ENCODE assay signal across 8 mouse cellular contexts in genomic region chr9:111551461-111552190, GRCm38 (mm10).
DNase-seq lines count a peak whose midpoint lies in the region; ATAC-seq and TF ChIP-seq lines count a peak whose summit lies in the region.

No protein-coding gene starts in this region.

- 62% methylated on average over 15 of the region's 15 CpGs for WGBS in midbrain, postnatal 0 days
- WGBS in midbrain, embryonic 15.5 days = 62% methylated on average over 15 of the region's 15 CpGs

- no peaks in the 10 kb centered on the region for H3K9me3 ChIP-seq in midbrain, postnatal 0 days (ENCODE audit: low read length)
- no peaks in the 10 kb centered on the region for H3K9me3 ChIP-seq in midbrain, embryonic 15.5 days

- no peak overlapping the region for H3K4me2 ChIP-seq in midbrain, postnatal 0 days (ENCODE audit: low read depth, low read length, poor library complexity, severe bottlenecking)
- no peak overlapping the region for H3K4me2 ChIP-seq in midbrain, embryonic 15.5 days

- H3K4me3 ChIP-seq in gastrocnemius, adult 2 months = no peak overlapping the region
- no peak overlapping the region for H3K4me3 ChIP-seq in midbrain, postnatal 0 days (ENCODE audit: low read depth, low read length)
- H3K4me3 ChIP-seq in midbrain, embryonic 15.5 days = no peak overlapping the region

- H3K27ac ChIP-seq in gastrocnemius, adult 2 months = no peak overlapping the region
- H3K27ac ChIP-seq in midbrain, postnatal 0 days (ENCODE audit: low read depth, low read length) = no peak overlapping the region
- no peak overlapping the region for H3K27ac ChIP-seq in midbrain, embryonic 15.5 days

- intact Hi-C loops in gastrocnemius, adult 2 months (cut with DNase I) = loop anchor here (2.0 kb wide), 1 partner anchor 367 kb away; no protein-coding TSS in a partner anchor
- intact Hi-C loops in gastrocnemius, postnatal 14 days (cut with DNase I; ENCODE audit: low total_unique reads) = no loop called here

- no peaks in the 10 kb centered on the region for H3K36me3 ChIP-seq in midbrain, postnatal 0 days (ENCODE audit: insufficient read depth, low read length)
- no peaks in the 10 kb centered on the region for H3K36me3 ChIP-seq in midbrain, embryonic 15.5 days (replicated peaks)

- no peaks in the 10 kb centered on the region for H3K4me1 ChIP-seq in midbrain, postnatal 0 days (ENCODE audit: insufficient read depth, low read length)
- no peaks in the 10 kb centered on the region for H3K4me1 ChIP-seq in midbrain, embryonic 15.5 days

- no peak overlapping the region for H3K9ac ChIP-seq in midbrain, postnatal 0 days (replicated peaks; ENCODE audit: low read length, poor library complexity, severe bottlenecking)
- no peak overlapping the region for H3K9ac ChIP-seq in midbrain, embryonic 15.5 days

- no peak for ATAC-seq in midbrain, postnatal 0 days (ENCODE audit: low FRiP score)
- ATAC-seq in midbrain, embryonic 15.5 days (replicated peaks) = no peak
- peak; percentile 85 for ATAC-seq in megakaryocyte progenitor cell, adult 5-6 weeks (replicated peaks; ENCODE audit: poor library complexity)
- no peak for ATAC-seq in frontal cortex, adult (ENCODE audit: low TSS enrichment)

- TF ChIP-seq CTCF in gastrocnemius, adult 2 months (IDR thresholded peaks at IDR 0.05) = peak; percentile 66
- TF ChIP-seq CTCF in midbrain, postnatal 0 days (IDR thresholded peaks at IDR 0.05) = peak; percentile 78

- H3K27me3 ChIP-seq in midbrain, postnatal 0 days (ENCODE audit: insufficient read depth, low read length) = no peaks in the 10 kb centered on the region
- no peaks in the 10 kb centered on the region for H3K27me3 ChIP-seq in midbrain, embryonic 15.5 days (replicated peaks)

- DNase-seq in gastrocnemius, adult 2 months = no peak
- no peak for DNase-seq in gastrocnemius, adult 8-10 months (ENCODE audit: low spot score in 2 of 2)
- DNase-seq in midbrain, postnatal 0 days (ENCODE audit: low spot score) = no peak
- DNase-seq in cerebellum, postnatal 14 days = peak; percentile 29 to 61
- DNase-seq in gastrocnemius, postnatal 14 days = no peak

Comparison
In these comparisons a context has a peak if more than half of its experiments do, and no peak if none do; other contexts are left out.
1. DNase-seq: peak in cerebellum, postnatal 14 days (2 of 2); none in gastrocnemius, adult 2 months (single experiment), gastrocnemius, adult 8-10 months (0 of 2), midbrain, postnatal 0 days (single experiment) and gastrocnemius, postnatal 14 days (single experiment).